Mouse (Mus musculus): ENCODE measurements around the gene Gm6760. TPM values are rescaled to one million over a fixed set of nuclear protein-coding genes. Genes with fewer than 3 reads are reported as not detected.

Gene Gm6760
- not detected for total RNA-seq (2021)

DNA sequence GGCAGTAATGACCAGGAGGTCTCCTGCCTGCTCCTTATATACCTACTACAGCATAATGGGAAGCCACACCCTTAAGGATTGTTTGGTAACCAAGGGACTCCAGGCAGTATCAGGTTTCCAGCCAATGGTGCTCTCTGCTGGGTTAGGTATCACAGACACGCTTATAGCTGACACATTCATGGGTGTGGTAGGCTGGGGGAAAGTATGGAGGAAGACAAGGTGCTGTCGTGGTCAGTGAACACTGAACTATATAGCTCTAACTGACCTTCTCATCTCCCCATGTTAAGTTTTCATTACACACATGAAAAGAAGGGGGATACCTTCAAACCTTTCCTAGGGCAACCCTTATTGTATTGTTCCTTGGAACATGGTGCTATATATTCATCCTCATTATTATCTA lies at the start of gene Gm6760:
Gene Gm6760 (minus strand): TSS at position 101 of the 400 bp plus-strand sequence.
- DNase-seq (ENCODE audit: extremely low spot score in 1 of 2, low spot score in 1 of 2): no peak

DNA sequence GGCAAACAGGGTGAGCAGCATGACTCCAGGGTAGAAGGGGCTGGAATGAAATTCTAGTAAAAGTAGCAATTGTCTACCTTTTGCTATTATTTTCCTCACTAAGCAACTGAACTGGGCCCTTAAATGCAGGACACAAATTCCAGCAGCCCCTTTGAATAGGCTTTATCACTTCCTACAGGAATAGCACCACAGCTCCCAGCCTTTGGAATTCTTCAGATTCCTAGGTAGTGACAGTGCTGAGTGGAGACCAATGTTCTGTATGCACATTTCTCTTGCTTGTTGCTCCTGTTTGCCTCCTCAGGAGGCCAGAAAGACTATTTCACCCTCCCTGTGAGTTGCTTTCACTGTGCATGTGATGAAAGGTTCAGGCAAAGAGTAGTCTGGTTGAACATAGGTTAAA lies 29.2 kb upstream of the Gm6760 start:
- DNase-seq (ENCODE audit: extremely low spot score in 1 of 2, low spot score in 1 of 2): no peak

DNA sequence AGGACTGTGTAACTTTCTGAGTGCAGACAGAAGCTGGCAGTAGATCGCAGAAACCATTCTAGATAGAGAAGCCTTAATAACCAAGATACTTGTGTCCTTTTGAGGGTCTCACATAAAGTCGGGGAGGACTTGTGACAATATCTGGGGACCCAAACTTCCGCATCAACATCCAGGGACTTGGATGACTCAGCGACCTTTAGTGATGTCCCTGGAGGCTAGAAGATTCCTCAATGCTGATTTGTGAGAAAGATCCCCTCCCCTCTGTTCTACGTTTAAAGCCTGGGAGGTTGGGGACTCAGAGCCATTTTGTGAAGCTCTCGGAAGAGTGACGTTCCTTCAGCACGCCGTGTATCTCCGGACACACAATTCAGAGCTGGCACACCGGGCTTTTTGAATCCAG lies 21.2 kb upstream of the Gm6760 start, which contains the start of gene 3830417A13Rik:
Gene 3830417A13Rik (plus strand): TSS at position 301 of the 400 bp plus-strand sequence.
- DNase-seq (ENCODE audit: extremely low spot score in 1 of 2, low spot score in 1 of 2): no peak

Other genes starting within 250 kb of the Gm6760 start
- not detected for gene 3830417A13Rik, start 21.4 kb upstream of the Gm6760 start, total RNA-seq (2021)
- 10 to 100 TPM; 40.3 to 42.6 TPM for gene Slitrk4, start 124.8 kb upstream of the Gm6760 start, total RNA-seq (2021)